Mouse (Mus musculus) stomach, embryonic 15.5 days (tissue): ENCODE measurements around the gene Gnb4. TPM values are rescaled to one million over a fixed set of nuclear protein-coding genes. Genes with fewer than 3 reads are reported as not detected.

Experiments used
- ATAC-seq: fragments of 200-750 bp; cut with Nextera tagmentation; 2 replicates; pipeline ENCODE4 v1.8.0; 2017; ENCODE audit warnings: low read depth, moderate number of reproducible peaks, moderate TSS enrichment; ENCODE audit not compliant: insufficient read depth, low FRiP score
- H3K27ac ChIP-seq: fragments of 300-500 bp; sonication (generic); 2 replicates; pipeline ENCODE4 v1.5.1; 2015; ENCODE audit warnings: mild to moderate bottlenecking, inconsistent platforms
- H3K27me3 ChIP-seq: fragments of 300-500 bp; sonication (generic); replicated peaks from 2 replicates; pipeline ENCODE4 v1.6.1; 2015; ENCODE audit warnings: inconsistent platforms
- H3K36me3 ChIP-seq: fragments of 300-500 bp; sonication (generic); 2 replicates; pipeline ENCODE4 v1.6.1; 2015; ENCODE audit warnings: inconsistent platforms
- H3K4me1 ChIP-seq: fragments of 300-500 bp; sonication (generic); 2 replicates; pipeline ENCODE4 v1.6.1; 2015; ENCODE audit warnings: inconsistent platforms
- H3K4me2 ChIP-seq: fragments of 300-500 bp; sonication (generic); 2 replicates; pipeline ENCODE4 v1.6.1; 2015; ENCODE audit warnings: mild to moderate bottlenecking, inconsistent platforms
- H3K4me3 ChIP-seq: fragments of 300-500 bp; sonication (generic); replicated peaks from 2 replicates; pipeline ENCODE4 v1.5.1; 2015; ENCODE audit warnings: inconsistent platforms
- H3K9ac ChIP-seq: fragments of 300-500 bp; sonication (generic); 2 replicates; pipeline ENCODE4 v1.6.1; 2015; ENCODE audit warnings: inconsistent platforms
- H3K9me3 ChIP-seq: fragments of 300-500 bp; sonication (generic); 2 replicates; pipeline ENCODE4 v1.6.1; 2016; ENCODE audit warnings: inconsistent platforms
- WGBS: fragments of 180-500 bp; shearing (Covaris S2); methylation state at CpG from one replicate; pipeline ENCODE4 v1.1.7; 2015; 5-methylcytosine and 5-hydroxymethylcytosine counted together
- polyA plus RNA-seq: library from polyadenylated mRNA; unstranded; fragments of >200 nt; fragmentation: Nextera tagmentation; extraction: Ambion mirVana; gene quantifications from 2 replicates; pipeline ENCODE4 v1.2.1, GENCODE M21; 2015

Gene Gnb4
- polyA plus RNA-seq: 62.3 and 69.6 TPM in 2 replicates

DNA sequence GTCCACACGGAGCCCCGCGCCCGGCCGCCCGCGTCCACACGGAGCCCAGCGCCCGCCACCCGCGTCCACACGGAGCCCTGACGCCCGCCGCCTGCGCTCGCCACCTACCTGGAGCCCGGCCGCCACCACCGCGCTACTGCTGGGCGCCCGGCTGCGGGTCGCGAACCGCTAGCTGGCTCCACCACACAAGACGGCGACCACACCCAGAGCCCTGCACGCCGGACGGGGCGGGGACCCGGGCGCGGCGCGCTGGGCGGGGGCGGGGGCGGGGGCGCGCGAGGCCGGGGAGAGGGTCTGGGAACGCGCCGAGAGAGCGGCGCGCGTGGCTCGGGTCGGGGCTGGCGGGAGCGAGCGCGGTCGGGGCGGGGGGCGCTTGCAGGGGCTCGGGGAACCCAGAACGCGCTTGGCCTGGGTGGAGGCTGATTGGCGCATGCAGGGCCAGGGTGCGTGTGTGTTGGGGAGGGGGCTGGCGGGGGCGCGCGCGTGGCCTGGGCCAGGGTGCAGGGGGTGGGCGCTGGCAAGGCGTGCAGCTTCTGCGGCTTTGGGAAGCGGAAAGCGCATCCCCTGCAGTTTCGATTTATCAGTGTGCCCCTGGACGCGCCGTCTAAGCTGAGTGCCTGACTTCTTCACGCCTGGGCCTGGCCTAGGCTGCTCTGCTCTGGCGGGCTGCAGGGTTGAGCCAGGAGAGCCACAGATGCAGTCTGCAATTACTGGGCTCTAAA, at the start of gene Gnb4:
Gene Gnb4, minus strand, starts transcription at position 255 of the 722 bp plus-strand sequence.
- H3K27me3 ChIP-seq: no peaks in the 10 kb centered on the region
- under 1% methylated on average over 37 of the region's 83 CpGs for WGBS
- peak; percentile 88 for ATAC-seq
- no peaks in the 10 kb centered on the region for H3K4me1 ChIP-seq
- no peaks in the 10 kb centered on the region for H3K36me3 ChIP-seq
- H3K4me3 ChIP-seq: peak within 1 kb of the TSS; percentile 64
- H3K9ac ChIP-seq: peak within 1 kb of the TSS; percentile 46
- H3K9me3 ChIP-seq: no peaks in the 10 kb centered on the region
- peak within 1 kb of the TSS; percentile 82 for H3K27ac ChIP-seq
- peak within 1 kb of the TSS; percentile 69 for H3K4me2 ChIP-seq

DNA sequence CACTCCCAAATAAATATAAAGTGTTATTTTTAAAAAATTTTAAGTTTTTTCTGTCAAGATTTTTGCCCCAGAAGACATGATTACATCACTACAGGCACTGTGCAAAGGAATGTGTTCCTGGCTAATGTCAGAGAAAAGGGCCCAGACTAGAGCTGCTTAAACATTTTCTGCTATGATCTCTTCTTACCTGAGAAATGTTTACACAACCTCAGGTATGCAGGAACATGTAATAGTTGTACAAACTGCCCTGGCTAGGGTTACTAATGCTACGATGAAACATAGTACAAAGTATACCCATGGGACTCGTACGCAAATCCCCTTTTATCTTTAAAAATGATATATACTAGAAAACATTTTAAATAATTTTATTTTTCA, 45.2 kb upstream of the Gnb4 start:
- H3K9me3 ChIP-seq: no peaks in the 10 kb centered on the region
- ATAC-seq: no peak
- H3K27ac ChIP-seq: no peak overlapping the region
- no peaks in the 10 kb centered on the region for H3K4me1 ChIP-seq
- H3K27me3 ChIP-seq: no peaks in the 10 kb centered on the region
- no peak overlapping the region for H3K4me2 ChIP-seq
- H3K36me3 ChIP-seq: no peaks in the 10 kb centered on the region
- H3K4me3 ChIP-seq: no peak overlapping the region
- 74% methylated on average over 3 of the region's 3 CpGs for WGBS
- H3K9ac ChIP-seq: no peak overlapping the region

DNA sequence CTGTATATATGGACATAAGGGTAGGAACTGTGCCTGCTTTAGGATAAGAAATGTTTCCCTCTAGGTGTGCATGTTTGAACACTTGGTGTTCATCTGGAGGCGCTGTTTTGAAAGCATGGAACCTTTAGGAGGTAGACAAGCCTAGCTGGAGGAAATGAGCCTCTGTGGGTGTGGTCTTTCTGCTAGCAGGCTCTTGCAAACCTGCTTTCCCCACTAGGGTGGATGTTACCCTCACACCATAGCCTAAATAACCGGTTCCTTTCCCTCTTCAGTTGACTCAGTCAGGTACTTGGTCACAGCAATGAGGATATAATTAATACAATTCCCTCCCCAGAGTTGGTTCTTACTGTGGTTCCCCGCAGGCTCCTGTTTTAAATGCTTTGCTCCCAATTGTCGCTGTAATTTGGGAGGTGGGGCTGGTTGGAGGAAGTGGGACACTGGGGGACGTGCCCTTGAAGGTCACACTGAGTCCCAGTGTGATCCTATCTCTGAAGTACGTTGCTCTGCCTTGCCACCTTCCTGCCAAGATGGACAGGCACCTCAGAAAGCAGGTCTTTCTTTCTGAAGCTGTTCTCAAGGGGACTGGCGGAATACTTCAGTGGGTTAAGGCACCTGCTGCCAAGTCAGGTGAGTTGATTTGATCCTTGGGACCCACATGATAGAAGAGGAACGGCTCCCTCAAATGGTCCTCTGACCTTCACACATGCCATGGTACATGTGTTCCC, 44.6 kb upstream of the Gnb4 start:
- Histone ChIP-seq H3K4me2 (no peak overlapping the region), H3K9me3 (no peaks in the 10 kb centered on the region), H3K27ac (no peak overlapping the region), H3K9ac (no peak overlapping the region), H3K4me3 (no peak overlapping the region), H3K36me3 (no peaks in the 10 kb centered on the region), H3K27me3 (no peaks in the 10 kb centered on the region), H3K4me1 (no peaks in the 10 kb centered on the region)
- 56% methylated on average over 8 of the region's 8 CpGs for WGBS
- no peak for ATAC-seq

DNA sequence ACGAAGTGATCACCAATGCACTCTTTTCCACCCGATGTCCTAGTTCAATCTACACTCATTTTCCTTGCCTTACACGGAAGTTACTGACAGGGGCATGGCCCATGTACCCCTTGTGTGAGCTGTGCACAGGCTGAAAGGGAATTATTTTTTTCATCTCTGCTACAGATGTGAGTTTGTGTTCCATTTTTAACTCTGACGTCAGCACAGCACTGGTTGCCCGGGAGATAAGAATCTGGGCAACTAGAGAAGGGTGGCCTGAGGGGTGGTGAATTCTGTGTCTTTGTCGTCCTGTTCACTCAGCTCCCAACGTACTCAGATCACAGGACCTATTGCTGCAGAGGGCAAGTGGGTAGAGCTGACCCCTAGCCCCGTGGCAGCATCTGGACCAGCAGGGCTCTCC, 43.9 kb upstream of the Gnb4 start:
- Histone ChIP-seq H3K27ac (no peak overlapping the region), H3K4me1 (no peaks in the 10 kb centered on the region), H3K4me2 (no peak overlapping the region), H3K4me3 (no peak overlapping the region), H3K9me3 (no peaks in the 10 kb centered on the region), H3K27me3 (no peaks in the 10 kb centered on the region), H3K9ac (no peak overlapping the region), H3K36me3 (no peaks in the 10 kb centered on the region)
- 60% methylated on average over 8 of the region's 8 CpGs for WGBS
- ATAC-seq: no peak

DNA sequence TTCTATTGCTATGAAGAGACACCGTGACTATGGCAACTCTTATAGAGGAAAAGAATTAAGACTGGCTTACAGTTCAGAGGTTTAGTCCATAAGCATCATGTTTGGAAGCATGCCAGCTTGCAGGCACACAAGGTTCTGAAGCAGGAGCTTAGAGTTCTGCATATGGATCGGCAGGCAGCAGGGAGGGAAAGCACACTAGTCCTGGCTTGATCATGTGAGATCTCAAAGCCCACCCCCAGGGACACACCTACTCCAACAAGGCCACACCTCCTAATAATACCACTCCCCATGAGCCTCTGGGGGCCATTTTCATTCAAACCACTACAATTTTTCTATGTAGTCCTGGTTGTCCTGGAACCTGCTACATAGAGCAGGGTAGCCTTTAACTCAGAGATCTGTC, 43.1 kb upstream of the Gnb4 start:
- Histone ChIP-seq H3K27me3 (no peaks in the 10 kb centered on the region), H3K27ac (no peak overlapping the region), H3K4me3 (no peak overlapping the region), H3K36me3 (no peaks in the 10 kb centered on the region), H3K4me2 (no peak overlapping the region), H3K9me3 (no peaks in the 10 kb centered on the region), H3K4me1 (no peaks in the 10 kb centered on the region), H3K9ac (no peak overlapping the region)
- WGBS: 85% methylated on average over 2 of the region's 2 CpGs
- no peak for ATAC-seq

DNA sequence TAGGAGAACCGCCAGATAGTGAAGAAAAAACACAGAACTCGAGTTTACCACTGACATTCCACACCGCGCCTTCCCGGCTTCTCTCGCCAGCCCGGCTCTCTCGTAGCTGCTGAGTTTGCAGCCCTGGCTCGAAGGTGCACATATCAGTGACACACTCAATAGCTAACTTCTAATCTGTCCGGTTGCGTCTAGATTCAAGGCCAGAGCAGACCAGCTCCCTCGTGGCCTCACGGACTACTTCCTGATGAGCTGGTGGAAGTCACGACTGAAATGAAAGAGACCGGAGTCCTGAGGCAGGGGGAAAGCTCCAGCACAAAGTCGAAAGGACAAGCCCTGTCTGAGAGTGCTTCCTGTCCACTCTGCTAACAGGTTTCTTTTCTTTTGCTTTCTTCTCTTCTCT, 42.4 kb upstream of the Gnb4 start:
- Histone ChIP-seq H3K4me3 (peak overlapping the region; percentile 14; the same call in 1 of the 2 replicates), H3K9ac (no peak overlapping the region), H3K4me2 (peak overlapping the region; percentile 34; the same call in 1 of the 2 replicates), H3K4me1 (no peaks in the 10 kb centered on the region), H3K9me3 (no peaks in the 10 kb centered on the region), H3K27me3 (no peaks in the 10 kb centered on the region), H3K27ac (no peak overlapping the region), H3K36me3 (no peaks in the 10 kb centered on the region)
- WGBS: 49% methylated on average over 16 of the region's 16 CpGs
- ATAC-seq: no peak

DNA sequence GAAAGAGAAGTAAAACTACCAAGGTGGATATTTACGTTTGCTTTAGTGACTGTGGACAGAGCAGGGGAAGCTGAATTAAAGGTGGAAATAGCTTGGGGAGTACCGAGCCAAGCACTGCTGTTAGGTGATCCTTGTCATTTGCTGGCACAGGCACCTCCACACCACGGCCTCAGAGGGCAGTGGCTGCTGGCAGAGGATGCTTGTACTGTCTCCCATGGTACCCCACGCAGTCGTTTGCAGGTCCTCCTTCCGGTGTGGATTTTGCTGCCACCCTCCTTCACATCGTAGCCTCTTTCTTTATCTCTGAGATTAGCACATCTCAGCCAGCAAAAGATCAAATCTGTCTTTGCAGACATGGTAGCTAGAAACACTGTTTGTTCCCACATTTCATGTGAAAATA, 42.0 kb upstream of the Gnb4 start:
- peak overlapping the region; percentile 34; the same call in 1 of the 2 replicates for H3K4me2 ChIP-seq
- no peak overlapping the region for H3K4me3 ChIP-seq
- ATAC-seq: 0 out of 2 replicates have a peak, but pooled peaks have one; percentile 22
- WGBS: 63% methylated on average over 7 of the region's 7 CpGs
- no peak overlapping the region for H3K9ac ChIP-seq
- H3K4me1 ChIP-seq: no peaks in the 10 kb centered on the region
- H3K27ac ChIP-seq: no peak overlapping the region
- no peaks in the 10 kb centered on the region for H3K9me3 ChIP-seq
- no peaks in the 10 kb centered on the region for H3K36me3 ChIP-seq
- no peaks in the 10 kb centered on the region for H3K27me3 ChIP-seq

DNA sequence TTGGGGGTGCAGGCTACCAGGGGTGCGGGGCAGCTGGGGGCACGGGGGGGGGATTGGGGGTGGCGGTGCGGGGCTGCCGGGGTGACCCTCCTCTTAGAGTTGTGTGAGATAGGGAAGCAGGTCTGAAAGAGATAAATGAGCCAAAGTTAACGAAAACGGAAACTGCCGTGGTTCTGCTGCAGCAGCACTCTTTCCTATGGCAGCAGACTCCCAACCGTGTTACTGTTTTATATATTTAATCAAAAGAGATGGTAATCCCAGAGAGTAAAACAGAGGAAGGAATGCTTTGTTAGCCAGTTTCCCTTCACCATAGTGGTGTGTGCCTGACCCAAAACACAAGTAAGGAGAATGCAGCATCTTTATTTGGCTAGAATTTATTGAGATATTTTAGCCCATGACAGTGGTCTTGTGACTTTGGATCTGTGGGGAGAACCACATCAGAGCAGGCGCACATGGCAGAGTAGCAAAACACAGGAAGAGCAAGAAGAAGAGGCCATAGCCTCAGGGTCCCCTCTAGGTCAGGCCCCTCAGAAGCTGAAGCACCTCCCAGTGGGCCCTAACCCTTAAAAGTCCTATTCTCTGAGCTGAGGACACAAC, 40.1 kb upstream of the Gnb4 start:
- Histone ChIP-seq H3K4me1 (no peaks in the 10 kb centered on the region), H3K27me3 (no peaks in the 10 kb centered on the region), H3K36me3 (no peaks in the 10 kb centered on the region), H3K9me3 (no peaks in the 10 kb centered on the region), H3K9ac (no peak overlapping the region), H3K27ac (no peak overlapping the region), H3K4me3 (no peak overlapping the region), H3K4me2 (no peak overlapping the region)
- no peak for ATAC-seq
- WGBS: 57% methylated on average over 10 of the region's 10 CpGs

DNA sequence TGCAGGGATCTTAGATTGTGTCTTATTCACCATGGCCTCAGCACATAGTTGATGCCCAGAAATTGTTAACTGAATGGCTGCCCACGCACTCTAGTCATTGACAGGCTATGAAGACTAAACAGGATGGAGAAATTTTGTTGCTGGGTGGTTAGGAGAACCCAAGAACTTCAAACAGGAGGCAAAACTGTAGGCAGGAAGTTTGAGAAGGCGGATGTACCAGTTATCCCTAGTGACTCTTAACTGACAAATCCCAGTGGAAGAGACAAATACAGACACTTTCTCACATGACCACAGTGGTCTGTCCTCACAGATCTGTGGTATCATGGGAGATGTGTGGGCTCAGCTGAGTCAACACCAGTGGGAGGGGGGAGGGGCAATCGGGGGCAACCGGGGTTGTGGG, 39.6 kb upstream of the Gnb4 start:
- no peak for ATAC-seq
- Histone ChIP-seq H3K27ac (no peak overlapping the region), H3K4me1 (no peaks in the 10 kb centered on the region), H3K4me2 (no peak overlapping the region), H3K4me3 (no peak overlapping the region), H3K9me3 (no peaks in the 10 kb centered on the region), H3K9ac (no peak overlapping the region), H3K36me3 (no peaks in the 10 kb centered on the region), H3K27me3 (no peaks in the 10 kb centered on the region)
- 67% methylated on average over 4 of the region's 4 CpGs for WGBS

DNA sequence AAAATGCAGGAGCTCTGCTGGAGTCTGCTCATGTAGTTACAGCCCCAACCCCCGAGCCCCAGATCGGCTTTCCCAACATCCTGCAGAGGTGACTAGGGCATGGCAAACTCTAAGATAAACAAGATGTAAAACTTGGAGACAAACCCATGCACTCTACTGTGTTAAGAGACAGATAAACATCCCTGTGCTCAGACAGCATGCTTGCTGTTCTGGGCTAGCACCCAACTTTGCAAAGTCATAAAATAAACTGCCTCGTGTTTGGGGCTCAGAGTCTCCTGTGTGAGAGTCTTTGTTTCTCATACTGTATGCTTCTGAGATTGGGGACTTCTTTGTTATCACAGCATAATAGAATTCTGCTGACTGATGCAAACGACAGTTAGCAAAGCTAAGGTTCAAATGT, 36.4 kb upstream of the Gnb4 start:
- no peak for ATAC-seq
- Histone ChIP-seq H3K4me2 (no peak overlapping the region), H3K4me3 (no peak overlapping the region), H3K36me3 (no peaks in the 10 kb centered on the region), H3K27ac (no peak overlapping the region), H3K9ac (no peak overlapping the region), H3K9me3 (no peaks in the 10 kb centered on the region), H3K4me1 (no peaks in the 10 kb centered on the region), H3K27me3 (no peaks in the 10 kb centered on the region)
- WGBS: 51% methylated on average over 4 of the region's 4 CpGs

DNA sequence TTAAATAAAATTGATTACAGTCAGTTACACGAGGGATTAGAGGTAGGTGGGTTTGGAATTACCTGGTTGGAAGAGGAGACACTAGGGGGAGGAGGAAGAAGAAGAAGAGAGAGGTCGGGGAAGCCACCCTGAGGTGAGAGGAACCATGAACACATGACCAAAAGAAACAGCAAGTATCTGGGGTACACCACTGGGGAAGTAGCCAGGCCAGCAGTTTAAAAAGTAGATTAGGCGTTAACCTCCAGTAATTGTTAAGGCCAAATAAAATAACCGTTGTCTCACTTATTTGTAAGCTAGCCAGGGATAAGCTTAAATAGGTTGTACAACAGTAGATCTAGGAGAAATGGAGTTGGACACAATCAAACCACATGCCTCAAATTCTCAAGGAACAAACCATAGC, 32.9 kb upstream of the Gnb4 start:
- Histone ChIP-seq H3K36me3 (no peaks in the 10 kb centered on the region), H3K27ac (no peak overlapping the region), H3K9ac (no peak overlapping the region), H3K27me3 (no peaks in the 10 kb centered on the region), H3K4me3 (no peak overlapping the region), H3K9me3 (no peaks in the 10 kb centered on the region), H3K4me1 (no peaks in the 10 kb centered on the region), H3K4me2 (no peak overlapping the region)
- no peak for ATAC-seq
- WGBS: 72% methylated on average over 4 of the region's 4 CpGs

DNA sequence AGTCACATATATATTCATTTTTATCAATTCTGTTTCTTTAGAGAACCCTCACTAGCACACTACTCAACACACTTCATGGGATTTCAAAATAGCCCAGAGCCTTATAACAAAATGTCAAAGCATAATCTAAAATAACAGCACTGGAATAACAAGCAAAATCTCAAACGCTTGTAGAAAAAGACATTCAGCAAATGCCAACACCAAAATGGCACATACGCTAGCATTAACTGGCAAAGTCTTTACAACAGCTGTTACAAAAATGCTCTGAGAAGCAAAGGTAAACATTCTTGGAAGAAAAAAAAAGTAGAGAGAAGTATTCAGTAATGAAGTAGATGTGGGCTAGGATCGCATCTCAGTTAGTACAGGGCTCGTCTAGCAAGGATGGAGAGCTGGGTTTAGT, 30.5 kb upstream of the Gnb4 start:
- Histone ChIP-seq H3K4me3 (no peak overlapping the region), H3K4me2 (no peak overlapping the region), H3K4me1 (no peaks in the 10 kb centered on the region), H3K36me3 (no peaks in the 10 kb centered on the region), H3K27ac (no peak overlapping the region), H3K9ac (no peak overlapping the region), H3K9me3 (no peaks in the 10 kb centered on the region), H3K27me3 (no peaks in the 10 kb centered on the region)
- 79% methylated on average over 4 of the region's 4 CpGs for WGBS
- ATAC-seq: no peak
